Mouse (Mus musculus) heart, postnatal 10 days (tissue): ENCODE measurements around the gene Tshr. TPM values are rescaled to one million over a fixed set of nuclear protein-coding genes. Genes with fewer than 3 reads are reported as not detected.
A peak's percentile ranks its signal among the peaks of the same experiment; 100 is the strongest.
"Not testable (repeated sequence)": the region's sequence is repeated elsewhere in the genome, so short reads cannot be mapped to it uniquely, and the experiment has no call there.

Experiments
- DNase-seq, 2 experiments: peaks; one replicate each; pipeline ENCODE4 v3.0.0; 2021
- intact Hi-C: fragments of 180-260 bp; cut with DNase I; formaldehyde crosslinking; loops from one replicate; pipeline ENCODE4 v1.15.1; 2025
- total RNA-seq, 2 experiments: library from RNA; stranded (reverse); gene quantifications; 2 replicates each; pipeline ENCODE4 v1.2.3; 2021

The Tshr gene
- total RNA-seq, 2 experiments from 2014 or later: 0.15 to 0.69 TPM

DNA sequence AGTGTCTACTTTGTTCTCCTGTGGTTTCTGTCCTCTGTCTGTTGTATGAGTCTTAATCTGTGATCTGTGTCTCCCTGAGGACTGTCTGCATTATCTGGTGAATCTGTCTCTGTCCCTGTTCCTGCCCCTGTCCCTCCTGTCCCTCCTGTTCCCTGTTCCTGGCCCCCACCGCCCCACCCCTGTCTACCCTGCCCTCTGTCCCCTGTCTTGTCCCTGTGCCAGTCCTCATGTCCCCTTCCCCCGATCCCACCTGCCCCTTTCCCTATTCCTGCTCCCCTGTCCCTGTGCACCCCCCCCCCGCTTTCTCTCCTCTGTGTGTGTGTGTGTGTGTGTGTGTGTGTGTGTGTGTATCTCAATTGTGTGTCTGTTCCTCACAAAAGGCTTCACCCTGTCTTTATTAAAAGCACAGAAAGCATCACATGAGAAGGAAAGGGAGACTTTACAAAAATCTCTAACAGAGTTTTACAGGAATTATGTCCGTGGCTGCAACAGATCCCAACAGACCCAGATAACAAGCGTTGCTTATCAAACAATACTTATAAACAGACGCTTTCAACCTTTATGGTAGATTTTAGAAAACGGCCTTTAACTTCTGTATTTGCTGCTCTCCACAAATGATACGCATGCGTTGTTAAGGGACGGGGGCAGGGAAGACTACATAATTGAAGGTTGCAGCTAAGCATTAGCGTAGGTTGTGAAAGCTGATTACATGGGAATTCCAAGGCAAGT, 111.3 kb downstream of the Tshr start:
- intact Hi-C loops: no loop called here
- no peak for DNase-seq

DNA sequence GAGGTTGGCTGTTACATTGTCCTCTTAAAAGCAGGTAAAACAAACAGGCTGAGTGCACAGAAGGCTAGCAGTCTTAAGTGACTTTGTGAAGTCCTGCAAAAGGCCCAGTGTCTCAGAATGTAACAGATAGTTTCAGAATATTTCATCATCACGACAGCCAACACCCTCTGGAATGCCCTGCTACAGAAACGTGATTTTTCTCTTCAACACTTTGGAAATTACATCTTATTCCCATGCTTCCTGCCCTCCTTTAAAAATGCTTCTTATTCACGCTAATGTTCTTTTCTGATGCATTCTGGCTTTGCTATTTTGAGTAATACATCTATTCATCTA, 111.8 kb downstream of the Tshr start:
- DNase-seq: no peak
- intact Hi-C loops: no loop called here

DNA sequence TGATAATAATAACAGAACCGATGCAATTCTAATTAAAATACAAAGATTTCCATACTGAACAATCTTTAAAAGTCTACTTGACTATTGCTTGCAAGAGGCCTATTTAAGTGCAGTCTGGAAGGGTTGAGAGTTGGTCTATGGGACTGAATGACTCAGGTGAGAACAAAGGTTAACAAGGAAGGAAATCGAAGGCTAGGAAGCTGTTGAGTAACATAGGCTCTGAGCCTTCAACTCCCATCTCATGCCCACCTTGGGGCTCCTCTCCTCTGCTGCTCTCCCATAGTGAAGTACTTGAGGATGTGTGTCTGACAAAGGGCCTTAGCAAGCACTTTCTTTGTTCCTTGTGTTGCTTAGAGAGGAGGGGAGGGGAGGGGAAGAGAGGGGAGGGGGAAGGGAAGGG, 116.1 kb downstream of the Tshr start:
- no peak for DNase-seq
- intact Hi-C loops: no loop called here

DNA sequence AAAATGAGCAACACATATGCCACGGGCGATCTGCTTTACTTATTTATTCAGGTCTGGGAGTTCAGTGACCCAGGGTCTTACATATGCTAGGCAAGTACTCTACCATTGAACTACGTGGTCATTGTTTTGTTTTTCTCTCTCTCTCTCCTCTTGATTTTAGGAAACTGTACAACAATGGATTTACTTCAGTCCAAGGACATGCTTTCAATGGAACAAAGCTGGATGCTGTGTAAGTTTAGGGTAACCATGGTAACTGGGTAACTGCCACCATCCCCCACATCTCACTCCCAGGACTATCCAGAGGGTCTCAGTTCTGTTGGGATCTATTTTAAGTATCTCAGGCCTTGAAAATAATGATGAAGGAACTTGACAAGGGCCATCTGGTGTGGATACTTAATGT, 127.4 kb downstream of the Tshr start:
- DNase-seq: no peak
- intact Hi-C loops: no loop called here

GRCm38 (mm10) chr12:91513980-91514379, 129.6 kb downstream of the Tshr start:
- intact Hi-C loops: no loop called here
- no peak for DNase-seq

GRCm38 (mm10) chr12:91517808-91518207, 133.4 kb downstream of the Tshr start:
- DNase-seq: no peak
- intact Hi-C loops: no loop called here

- no peak for DNase-seq
- intact Hi-C loops: no loop called here
Measured at GRCm38 (mm10) chr12:91523626-91524025, 139.3 kb downstream of the Tshr start.

GRCm38 (mm10) chr12:91534514-91534913, 150.2 kb downstream of the Tshr start:
- no peak for DNase-seq

DNA sequence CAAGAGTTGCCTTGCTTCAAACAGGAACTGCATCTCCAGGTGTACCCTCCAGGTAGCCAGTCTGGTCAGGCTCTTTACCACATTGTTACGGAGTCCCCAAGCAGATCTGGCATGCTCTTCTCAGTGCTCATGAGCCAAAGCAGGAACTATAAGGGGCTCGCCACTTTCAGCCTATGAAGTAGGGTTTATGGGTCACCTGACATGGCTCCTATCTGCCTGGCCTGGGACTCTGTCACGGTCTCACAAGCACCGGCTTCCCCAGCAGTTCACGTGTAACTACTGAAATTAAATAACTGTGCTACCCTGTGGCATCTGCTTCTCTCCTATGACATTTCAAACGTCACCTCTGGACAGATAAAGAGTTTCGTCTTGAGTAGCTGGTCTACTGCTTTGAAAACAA, 155.8 kb downstream of the Tshr start:
- intact Hi-C loops: no loop called here
- no peak for DNase-seq

More at GRCm38 (mm10) chr12:91534514-91534913, 150.2 kb downstream of the Tshr start:
- intact Hi-C loops: no loop called here

DNA sequence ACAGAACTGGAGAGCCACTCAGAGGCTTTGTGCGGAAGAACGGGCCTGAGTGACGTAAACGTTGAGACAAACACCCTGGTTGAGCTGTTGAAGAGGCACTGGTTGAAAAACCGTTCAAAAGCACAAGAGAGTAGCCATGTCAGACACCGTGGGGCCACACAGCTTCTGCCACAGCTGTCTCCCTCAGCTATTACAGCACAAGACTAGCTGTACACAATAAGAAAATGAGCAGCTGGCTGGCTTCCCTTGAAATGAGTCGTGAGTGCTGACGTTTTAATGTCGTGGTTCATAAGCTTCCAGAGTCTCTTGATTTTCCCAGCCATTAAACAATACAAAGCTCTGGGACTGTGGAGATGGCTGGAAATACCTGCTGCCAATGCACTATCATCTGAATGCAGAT, 165.1 kb downstream of the Tshr start:
- intact Hi-C loops: no loop called here
- no peak for DNase-seq

GRCm38 (mm10) chr12:91551773-91552526, 167.6 kb downstream of the Tshr start:
- peak; percentile 70 to 73 for DNase-seq
- intact Hi-C loops: no loop called here

DNA sequence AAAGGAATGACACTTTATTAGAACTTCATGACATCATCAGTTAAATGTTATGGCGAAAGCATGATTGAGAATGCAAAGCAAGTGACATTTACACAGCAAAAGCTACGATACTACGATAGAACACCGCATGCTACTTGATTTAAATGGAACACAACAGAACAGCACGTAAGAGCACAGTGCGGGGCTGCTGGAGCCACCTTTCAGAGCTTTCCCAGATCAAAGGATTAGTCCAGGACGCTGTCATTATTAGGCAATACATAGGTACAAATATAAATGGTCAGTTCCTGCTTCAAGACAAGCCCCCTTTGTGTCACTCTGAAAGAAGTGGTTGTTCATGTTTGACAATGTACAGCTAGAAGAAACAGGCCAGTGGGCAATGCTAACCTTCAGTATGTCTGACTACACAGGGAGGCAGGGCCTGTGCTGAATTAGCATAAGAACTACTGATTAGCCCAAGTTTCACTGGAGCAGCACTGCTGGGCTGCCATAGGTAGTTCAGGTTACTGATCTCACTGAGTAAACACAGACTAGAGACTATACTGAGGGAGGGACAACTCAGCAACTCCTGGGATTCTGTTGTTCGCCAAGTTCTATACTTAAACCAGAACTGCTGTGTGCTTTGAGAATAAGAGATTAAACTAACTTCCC, 173.1 kb downstream of the Tshr start:
- intact Hi-C loops: not testable (repeated sequence)

DNA sequence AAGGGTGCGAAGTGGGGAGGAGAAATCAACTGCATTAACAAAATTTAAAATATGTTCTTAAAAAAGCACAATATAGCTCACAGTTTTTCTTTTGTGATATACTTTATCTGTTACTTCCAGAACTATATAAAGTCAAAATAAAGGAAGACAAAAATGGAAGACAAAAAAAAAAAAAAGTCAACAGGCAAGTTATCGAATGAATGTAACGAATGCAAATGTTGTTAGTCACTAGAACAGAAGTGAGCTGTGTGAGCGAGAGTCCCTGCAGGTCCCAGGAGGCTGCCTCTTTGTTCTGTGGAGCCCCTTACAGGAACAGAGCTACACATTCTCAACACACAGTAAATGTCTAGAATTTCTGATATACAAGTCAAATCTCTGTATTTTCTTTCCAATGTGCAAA, 173.8 kb downstream of the Tshr start:
- intact Hi-C loops, DNase-seq: not testable (repeated sequence)

More for the DNA sequence above, 173.1 kb downstream of the Tshr start:
- DNase-seq: not testable (repeated sequence)

DNA sequence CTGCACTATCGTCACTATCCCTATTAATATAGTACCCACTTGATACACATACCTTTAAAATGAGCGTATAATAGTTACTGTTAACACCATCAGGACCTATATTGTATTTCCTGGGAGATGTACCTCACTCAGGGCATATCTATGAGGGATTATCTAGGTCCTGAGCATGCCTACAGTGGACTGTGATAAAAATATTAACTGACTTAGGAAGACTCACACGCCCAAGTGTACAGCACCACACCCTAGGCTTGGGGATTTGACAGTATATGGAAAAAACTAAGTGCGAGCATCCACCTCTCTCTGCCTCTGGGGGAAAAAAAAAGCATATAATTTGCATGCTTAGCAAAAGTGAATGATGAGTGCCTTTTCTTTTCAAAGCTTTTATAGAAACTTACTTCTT, 182.8 kb downstream of the Tshr start:
- intact Hi-C loops: no loop called here
- DNase-seq: no peak

DNA sequence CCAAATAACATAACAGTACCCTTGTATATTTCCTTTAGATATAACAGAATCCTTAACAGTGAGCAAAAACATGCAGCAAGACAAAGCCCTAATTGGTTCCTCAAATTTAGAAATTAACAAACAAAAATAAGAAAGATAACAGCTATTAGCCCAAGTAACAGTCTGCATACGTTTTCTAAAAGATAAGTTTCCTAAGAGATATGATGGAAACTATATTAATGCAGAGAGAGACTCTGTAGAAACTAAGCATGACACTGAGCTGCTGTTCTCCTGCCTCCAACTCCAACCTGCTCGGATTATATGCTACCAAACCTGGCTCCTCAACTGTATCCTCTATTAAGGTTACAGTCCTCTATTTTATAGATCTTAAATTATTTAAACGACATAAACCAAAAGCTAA, 184.9 kb downstream of the Tshr start:
- intact Hi-C loops: no loop called here

DNA sequence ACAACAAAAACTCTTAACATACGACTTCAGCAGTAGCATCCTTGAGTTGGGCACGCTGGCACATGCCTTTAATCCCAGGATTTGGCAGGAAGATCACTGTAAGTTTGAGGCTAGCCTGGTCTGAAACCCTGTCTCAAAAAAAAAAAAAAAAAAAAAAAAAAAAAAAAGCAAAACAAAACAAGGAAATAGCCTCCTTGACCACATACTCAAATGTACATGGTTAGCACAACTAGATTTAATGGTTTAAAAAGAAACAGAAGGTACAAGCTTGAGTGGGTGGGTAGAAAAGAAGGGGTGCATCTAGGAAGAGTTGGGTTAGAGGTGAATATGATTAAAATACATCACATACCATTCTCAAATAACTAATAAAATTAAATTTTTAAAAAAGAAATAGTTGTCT, 187.3 kb downstream of the Tshr start:
- intact Hi-C loops: no loop called here
- no peak for DNase-seq

More for the DNA sequence above, 184.9 kb downstream of the Tshr start:
- DNase-seq: no peak

GRCm38 (mm10) chr12:91579665-91580064, 195.3 kb downstream of the Tshr start:
- DNase-seq: no peak
- intact Hi-C loops: no loop called here

GRCm38 (mm10) chr12:91581204-91582070, 197.1 kb downstream of the Tshr start:
- intact Hi-C loops: no loop called here
- DNase-seq: no peak

DNA sequence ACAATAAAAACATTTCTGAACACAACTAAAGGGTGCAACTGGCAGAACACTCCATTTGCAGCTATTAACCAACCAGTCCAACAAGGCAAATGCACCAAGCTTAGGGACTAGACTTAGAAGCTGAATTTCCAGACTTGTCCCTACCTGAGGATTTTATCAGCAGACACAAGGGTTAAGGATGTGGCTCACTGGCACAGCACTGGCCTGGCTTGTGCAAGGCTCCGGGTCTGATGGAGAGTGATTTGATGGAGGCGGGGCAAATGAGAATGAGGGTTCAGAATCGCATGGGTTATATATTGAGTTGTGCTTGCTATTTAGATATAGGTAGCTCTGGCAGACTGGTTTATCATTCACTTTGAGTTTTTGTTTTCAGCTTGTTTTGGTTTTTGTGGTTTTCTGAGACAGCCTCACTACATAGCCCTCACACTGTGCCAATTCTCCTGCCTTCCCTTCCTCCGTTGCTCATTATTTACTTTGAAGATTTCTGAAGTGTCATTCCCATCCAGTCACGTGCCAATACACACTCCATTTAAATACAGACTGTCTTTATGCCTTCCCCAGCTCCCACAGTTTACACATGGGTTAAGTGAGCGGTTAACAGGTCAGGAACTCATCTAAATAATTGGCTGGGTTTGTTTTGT, 198.1 kb downstream of the Tshr start:
- no peak for DNase-seq
- intact Hi-C loops: no loop called here

DNA sequence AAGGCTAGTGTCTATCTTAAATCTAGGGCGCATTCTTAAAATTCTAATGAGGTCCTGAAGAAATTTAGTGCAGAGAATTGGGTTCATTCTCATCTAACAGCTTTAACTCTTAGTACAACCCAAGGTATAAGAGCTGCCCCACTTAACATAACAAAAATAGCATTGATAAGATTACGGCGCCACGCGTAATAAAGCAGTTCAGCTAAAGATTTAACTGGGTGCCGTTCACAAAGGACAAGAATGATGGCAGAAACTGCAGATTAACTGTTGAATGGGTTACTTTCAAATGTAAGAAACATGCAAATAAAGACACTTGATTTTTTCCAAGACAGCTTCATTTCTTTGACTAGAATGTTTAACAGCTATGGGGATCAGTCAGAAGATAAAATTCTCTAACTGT, 199.0 kb downstream of the Tshr start:
- no peak for DNase-seq
- intact Hi-C loops: no loop called here
